Mouse (Mus musculus) embryo, embryonic 11 days (tissue): ENCODE data around the gene Lcn10.
"Not testable (repeated sequence)": the region's sequence is repeated elsewhere in the genome, so short reads cannot be mapped to it uniquely, and the experiment has no call there.

ENCODE experiments used
- DNase-seq: peaks from one replicate; pipeline ENCODE4 v3.0.0-alpha.2; 2015

Gene Lcn10

GRCm38 (mm10) chr2:25708121-25708520, 25.6 kb downstream of the Lcn10 start:
- peak; percentile 61 for DNase-seq

- not testable (repeated sequence) for DNase-seq
Observed at GRCm38 (mm10) chr2:25709056-25709455, 26.5 kb downstream of the Lcn10 start.

GRCm38 (mm10) chr2:25709791-25710190, 27.3 kb downstream of the Lcn10 start:
- DNase-seq: not testable (repeated sequence)

- peak; percentile 17 for DNase-seq
Observed at GRCm38 (mm10) chr2:25711641-25712040, 29.1 kb downstream of the Lcn10 start.

GRCm38 (mm10) chr2:25717222-25717621, 34.7 kb downstream of the Lcn10 start:
- DNase-seq: no peak

GRCm38 (mm10) chr2:25733199-25733930, 50.8 kb downstream of the Lcn10 start:
- DNase-seq: no peak
